Mouse (Mus musculus) 3T3-L1 (cell line): ENCODE data around the gene Upp2.
A peak's percentile ranks its signal among the peaks of the same experiment; 100 is the strongest.

Experiments used
- DNase-seq: peaks from one replicate; pipeline ENCODE4 v3.0.0-alpha.2; 2015; ENCODE audit warnings: low read depth, low spot score

The Upp2 gene

DNA sequence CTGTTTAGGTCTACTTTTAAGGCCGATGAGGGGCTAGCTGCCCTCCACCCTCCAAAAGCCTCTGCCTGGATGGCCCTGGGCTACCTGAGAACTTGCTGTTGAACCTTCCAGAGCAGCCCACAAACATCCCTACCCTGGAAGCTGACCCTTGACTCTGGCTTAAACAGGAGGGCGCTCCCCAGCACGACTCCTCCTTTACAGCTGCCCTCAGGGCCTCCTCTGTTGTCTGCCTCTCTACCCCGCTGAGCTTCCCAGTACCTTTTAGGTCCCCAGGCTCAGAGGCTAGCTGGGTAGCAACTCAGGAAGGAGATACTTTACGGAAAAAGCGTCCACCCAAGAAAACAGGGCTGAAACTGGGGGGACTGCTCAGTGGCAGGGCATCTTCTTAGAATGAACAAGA is 15.2 kb upstream of the Upp2 start:
- no peak for DNase-seq

DNA sequence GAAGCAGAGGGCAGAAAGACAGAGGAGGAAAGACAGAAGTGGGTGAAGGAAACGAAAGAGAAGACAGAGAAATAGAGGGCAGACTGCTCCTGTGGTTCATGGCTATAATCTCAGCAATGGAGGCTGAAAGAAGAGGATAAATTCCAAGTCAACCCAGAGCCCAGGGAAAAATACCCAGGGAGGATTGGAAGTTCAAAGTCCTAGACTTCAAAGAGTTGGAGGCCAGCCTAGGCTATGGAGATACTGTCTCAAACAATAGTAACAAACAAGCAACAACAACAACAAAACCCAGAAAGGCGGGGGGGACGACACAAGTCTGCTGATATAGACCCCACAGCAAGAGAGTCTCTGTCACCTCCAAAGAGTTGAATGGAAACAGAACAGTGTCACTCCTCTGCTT is 14.8 kb upstream of the Upp2 start:
- DNase-seq = no peak

DNA sequence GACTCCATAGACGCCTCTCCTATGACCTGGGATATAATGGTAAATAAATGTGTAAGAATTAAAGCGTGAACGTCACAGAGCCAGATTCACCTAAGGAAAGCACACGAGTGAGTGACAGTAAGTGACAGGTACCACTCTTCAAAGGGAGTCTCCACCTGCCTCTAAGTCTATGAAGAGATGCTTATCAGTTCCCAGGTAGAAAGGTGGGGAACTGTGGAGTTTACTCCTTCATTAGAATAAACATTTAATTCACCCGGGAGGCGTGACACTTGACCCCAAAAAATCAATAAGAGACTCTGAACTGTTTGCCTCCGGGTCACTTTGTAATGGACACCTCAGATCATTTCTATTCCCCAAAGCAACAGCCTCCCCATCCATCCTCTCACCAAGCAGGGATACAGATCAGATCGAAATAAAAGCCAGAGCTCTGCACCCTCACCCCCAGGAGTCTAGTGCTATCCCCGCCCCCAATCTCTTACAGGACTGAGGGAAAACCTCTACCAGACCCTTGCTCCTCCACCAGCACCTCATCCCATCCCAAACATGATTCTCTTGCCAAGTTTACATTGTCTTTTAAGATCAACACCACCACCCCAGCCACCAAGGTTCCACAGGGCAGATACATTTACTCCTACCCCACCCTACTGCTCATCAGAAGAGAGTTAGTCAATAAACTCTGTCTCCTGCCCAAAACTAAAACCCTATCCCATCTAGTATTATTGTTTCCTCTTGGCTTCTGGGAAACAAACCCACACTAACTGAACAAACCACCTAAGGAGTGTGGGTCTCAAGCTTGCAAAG is 9.9 kb upstream of the Upp2 start:
- no peak for DNase-seq

DNA sequence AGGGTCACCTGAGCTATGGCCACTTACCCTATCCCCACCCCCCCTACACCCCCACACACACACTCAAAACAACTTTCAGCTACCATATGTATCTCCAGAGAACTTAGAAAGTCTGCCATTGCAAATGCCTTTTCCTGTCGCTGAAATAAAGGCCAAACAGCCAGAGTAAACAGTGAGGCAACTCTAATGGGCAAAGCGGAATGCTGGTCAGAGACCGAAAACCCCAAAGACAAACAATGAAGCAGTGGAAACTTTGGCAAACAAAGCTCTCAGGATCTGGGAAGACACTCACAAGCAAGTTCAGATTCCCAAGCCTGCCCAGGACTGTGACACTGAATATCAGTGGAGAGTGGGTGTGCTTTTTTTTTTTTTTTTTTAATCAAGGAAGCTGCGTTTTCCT is 5.0 kb upstream of the Upp2 start:
- DNase-seq = peak; percentile 45

DNA sequence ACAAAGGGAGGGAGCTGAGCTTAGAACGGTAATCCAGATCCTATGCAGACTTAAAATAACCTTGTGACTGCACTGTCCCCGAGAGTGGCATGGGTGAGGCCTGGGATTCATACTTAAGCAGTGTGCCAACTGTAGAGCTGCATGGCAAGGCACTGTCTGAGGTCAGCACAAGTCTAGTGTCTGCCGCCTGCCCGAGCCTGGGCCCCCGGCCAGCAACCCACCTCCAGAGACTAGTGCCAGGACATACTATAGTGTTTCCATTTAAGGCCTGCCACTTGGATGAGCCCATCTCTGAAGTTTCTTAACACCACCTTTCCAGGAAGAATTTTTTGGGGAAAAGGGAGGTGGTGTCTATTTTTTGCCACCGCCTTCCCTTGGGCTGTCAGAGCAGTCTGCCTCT is 1.8 kb upstream of the Upp2 start:
- DNase-seq = peak; percentile 28

DNA sequence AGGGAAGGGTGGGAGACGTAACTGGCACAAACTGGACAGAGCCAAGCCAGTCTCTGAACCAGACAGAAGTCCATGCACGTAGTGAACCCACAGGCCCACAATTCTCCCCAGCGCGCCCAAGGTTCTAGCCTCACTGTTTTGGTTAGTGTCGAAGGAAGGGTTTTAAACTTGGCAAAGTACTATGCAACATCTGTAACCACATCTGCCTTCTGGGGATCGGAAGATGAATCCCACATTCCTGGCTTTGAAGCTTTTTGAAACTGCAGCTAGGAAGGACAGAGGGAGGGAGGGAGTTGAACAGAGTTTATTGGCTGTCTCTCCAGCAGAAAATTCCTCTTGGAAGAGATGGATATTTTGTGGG is 1.1 kb upstream of the Upp2 start:
- peak; percentile 83 for DNase-seq

DNA sequence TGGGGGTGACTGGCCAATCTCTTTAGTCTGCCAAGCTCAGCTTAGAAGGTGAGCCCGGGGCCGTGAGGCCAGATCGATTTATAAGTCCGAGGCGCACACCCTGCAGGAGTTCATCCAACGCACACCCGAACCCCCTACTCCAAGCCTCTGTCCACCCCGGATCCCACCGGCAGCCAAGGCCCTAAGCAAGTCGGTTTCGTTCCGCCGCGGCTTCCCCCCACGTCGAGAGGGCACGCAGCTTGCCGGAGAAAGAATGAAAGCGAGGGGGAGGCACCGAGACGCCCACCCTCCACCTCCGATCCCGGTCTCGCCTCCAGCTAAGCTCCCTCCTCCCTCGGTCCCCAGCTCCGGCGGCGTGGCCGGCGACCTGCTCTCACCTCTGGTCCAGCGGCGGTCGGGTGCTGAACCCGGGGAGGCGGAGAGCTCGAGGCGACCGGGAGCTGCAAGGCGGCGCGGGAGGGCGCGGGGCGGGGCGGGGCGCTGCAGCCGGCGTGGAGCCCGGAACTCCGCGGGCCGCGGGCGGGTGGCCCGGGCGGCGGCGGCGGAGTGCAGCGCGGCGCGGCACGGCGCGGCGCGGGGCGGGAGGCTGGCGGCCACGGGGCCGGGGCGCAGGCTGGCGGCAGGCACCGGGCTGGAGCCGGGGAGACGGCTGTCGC is 560 bp upstream of the Upp2 start:
- peak; percentile 58 for DNase-seq

DNA sequence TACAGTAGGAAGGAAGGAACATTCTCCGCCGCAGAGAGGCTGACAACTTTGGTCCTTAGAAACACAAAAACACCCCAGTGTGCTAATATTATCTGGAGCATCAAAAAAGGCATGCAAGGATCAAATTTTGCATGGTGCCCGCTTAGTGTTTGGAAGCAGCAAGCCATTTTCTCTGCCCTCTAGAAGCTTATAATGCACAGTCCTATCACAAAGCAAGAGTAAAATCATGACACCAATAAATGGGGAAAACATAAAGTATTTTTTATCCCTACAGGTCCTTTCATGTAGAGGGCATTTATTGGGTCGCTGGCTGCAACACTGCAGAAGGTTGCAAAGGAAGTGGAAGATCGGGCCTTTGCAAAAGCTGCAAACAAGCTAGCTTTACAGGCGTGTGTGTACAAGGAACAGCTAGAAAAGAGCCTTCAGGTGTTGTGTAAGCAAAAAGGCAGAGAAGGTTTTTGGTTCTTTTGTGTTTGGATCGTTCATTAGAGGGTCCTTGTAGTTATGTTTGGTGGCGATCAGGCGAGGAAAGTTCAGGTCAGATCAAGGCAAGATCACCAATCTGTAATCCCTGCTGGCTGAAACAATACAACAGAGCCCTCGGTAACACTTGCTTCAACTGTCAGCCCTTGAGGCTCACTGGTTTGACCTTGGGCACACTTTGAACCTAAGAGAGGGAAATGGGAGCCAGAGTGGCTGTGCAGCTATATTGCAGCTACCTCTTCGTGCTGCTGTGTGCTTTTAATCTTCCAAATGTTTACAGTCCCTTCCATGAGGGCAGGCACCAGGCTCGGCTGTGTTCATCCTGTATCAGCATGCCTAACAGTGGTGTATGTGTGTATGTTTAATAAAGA is 995 bp downstream of the Upp2 start:
- peak; percentile 30 for DNase-seq

DNA sequence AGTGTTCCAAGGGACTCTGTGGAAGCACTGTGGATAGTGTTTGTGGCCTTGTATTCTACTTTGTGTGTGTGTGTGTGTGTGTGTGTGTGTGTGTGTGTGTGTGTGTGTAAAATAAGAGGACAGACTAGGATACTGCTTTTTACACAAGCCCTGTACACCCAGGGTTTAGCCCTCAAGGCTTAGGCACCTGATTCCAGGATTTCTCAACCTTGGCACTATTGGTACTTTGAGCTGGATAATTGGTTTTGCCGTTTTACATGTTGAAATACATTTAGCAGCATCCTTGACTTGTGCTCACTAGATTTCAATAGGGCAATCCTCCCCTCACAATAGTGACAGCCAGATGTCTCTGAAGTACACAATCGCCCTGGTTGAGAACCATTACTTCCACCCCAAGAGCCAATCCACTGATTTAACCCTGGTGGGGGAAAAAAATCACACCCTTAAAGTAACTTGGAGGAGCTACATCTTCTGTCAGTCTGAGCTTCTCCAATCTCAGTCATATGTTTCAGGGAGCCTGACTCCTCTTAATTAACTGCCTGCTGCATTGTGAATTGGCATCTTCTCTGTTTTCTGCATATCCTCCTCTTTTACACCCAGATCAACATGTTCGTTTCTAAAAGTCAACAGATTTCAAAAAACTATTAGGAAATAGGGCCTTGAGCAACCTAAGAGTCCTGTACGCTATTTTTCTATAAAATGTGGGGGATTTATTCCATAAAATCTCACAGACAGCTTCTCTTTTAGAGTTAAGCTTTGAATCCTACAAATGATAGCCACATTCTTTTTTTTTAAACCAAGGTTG is 1.9 kb downstream of the Upp2 start:
- no peak for DNase-seq

DNA sequence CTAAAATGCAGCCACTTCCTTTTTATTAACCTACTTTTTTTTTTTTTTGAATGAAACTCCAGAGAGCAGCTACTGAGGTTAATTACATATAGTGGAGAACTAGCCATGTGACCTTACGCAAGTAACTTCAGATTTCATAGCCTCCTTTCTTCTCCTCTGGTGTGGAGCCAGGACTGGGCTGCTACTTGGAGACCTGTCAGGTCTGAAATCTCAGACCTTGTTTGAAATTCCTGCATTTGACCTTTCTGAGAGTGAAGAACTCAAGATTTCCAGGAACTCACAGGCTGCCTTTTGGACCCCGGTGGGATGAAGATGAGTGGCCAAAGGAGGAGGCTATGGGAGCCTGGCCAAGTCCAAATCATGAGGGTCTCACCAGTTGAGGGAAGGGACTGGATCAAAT is 7.1 kb downstream of the Upp2 start:
- no peak for DNase-seq

DNA sequence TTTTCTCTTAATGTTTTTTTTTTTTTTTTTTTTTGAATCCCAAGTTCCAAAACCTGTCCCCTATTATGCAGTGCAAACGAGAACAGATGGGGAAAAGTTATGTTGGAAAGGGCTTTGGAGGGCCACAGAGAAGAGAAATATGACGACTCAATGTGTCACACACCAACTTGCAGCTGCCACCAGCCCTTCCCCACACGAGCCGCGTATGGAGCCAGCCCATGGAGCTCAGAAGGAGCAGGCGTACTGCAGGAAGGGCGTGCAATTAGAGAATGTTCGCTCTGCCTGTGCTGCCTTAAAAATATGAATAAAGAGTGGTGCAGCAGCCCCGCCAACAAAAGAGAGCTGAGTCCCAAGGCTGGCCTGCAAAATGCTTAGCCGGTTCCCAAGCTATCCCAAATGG is 19.2 kb downstream of the Upp2 start:
- DNase-seq = no peak

DNA sequence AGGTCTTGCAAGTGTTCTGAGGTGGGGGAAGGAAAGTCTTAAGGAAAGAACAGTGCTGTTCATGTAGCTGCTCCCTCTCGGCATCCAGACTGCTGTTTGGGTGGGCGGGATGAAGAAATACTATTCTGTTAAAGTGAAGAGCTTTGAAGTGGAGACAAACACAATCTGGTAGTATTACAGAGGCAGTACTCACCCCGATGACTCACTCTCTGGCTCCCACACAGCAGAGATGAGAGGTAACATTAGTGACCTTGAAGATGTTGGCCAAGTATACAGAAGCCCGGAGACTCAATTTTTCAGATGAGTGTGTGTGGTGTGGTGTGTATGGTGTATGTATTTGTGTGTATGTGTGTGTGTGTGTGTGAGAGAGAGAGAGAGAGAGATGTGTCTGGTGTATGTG is 22.5 kb downstream of the Upp2 start:
- DNase-seq = peak; percentile 84

DNA sequence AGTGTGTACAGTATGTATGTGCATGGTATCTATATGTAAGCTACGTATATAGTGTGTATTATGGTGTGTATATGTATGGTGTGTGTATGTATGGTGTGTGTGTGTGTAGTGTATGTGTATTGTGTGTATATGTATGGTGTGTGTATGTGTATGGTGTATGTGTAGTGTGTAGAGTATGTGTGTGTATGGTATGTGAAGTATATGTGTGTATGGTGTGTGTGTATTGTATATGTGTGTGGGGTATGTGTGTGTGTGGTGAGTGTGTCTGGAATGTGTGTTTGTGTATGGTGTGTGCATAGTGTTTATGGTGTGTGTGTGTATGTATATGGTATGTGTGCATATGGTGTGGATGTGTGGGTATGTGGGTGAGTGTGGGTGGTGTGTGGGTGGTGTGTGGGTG is 23.0 kb downstream of the Upp2 start:
- DNase-seq = no peak

DNA sequence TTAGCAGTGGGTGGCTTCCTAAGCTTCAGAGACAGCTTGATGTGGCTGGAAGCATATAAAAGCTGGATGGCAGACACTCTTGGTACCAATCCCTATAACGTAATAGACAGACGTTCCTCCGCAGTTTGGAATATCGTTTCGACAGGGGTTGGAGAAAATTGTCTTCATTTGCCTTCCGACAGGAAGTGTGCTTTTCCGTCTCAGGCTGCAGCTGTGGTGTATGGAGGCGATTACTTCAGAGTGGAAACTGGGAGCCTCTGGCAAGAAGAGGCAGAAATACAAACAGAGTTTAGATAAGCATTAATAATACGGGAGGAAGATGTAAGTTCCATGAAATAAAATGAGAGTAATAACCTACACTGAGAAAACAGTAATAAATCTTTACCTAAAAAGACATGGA is 28.3 kb downstream of the Upp2 start:
- DNase-seq = no peak

DNA sequence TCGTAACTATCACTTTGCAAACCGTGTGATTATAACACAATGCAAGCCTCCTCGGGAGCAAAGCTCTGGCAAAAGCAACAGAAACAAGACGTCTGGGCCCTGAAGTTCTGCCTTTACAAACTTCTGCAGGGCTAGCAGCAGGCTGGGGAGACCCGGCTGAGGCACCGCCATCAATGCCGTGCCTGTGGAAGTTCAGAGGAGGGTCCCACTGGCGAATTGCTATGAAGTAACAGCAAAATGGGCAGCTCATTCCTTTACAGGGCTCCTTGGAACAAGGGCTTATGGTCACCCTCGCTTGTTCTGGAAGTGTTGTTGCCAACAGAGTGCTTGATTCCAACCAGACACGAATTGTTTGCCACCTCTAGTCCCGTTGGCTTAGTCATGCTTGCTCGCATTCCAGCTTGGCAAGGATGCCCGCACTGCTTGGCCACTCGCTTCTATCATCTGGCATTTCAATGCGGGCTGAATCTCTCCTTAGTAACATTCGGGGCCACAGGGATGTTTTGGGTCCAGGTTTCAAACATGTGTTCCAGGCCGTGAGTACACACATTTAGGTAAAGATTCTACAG is 29.8 kb downstream of the Upp2 start:
- no peak for DNase-seq

DNA sequence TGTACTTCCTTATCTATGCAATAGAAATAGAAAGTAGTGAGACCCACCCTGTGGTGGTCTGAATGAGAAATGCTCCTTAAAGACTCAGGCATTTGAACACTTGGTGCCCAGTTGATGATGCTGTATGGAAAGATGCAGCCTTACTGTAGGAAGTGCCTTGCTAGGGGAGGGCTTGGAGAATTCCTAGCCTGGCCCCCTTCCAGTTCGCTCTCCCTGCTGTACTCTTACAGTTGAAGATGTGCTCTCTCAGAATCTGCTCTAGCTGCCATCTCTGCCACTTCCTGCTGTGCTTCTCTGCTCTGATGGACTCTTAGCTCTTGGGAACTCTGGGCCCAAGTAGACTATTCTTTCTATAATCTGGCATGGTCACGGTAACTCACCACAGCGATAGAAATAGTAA is 30.5 kb downstream of the Upp2 start:
- no peak for DNase-seq

DNA sequence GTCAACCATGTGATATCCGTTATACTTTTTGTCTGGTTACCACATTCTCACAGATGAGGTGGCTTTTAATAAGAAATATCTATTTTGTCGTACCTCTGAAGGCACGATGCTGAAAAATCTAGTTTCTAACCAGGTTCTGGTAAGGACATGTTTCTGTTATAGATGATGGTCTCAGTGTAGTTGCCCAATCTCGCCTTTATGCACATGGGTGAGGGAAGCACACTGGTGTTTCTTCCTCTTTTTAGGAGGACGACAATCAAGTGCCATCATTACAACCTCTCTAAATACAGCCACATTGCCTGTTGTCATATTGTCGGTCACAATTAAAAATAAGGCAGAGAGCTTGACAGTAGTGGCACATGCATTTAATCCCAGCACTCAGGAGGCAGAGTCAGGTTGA is 32.5 kb downstream of the Upp2 start:
- no peak for DNase-seq

DNA sequence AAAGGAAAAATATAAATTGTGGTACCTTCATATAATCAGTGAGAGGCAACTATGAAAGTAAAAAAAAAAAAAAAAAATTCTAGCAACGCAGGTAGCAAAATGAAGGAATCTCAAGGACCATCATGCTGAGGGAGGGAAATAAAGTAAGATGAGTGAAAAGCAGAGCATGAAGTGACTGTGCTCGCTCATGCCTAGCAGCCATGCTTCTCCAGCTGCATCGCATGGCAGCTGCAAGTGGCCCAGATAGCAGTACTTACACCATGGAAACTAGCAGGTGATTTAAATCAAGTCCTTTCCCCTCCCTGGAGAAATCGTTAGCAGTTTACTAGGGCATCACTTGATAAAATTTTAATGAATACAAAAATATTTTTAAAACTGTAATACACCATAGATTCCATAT is 34.3 kb downstream of the Upp2 start:
- no peak for DNase-seq

DNA sequence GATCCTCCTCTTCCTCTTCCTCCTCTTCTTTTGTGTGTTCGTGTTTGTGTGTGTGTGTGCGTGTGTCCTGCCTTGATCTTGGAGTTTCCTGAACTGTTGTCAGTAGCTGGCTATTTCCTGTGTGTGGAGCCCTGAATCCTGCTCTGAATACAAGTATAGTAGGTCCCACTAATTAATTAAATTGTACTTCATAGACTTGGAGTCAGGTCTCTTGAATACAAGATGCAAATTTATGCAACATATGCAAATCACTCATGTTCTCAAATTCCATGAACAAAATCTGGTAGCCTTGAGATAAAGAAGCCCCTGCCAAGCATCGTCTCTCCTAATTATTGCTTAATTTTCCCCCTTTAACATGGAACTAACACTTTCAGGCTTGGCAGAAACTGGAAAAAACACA is 36.3 kb downstream of the Upp2 start:
- DNase-seq = no peak

DNA sequence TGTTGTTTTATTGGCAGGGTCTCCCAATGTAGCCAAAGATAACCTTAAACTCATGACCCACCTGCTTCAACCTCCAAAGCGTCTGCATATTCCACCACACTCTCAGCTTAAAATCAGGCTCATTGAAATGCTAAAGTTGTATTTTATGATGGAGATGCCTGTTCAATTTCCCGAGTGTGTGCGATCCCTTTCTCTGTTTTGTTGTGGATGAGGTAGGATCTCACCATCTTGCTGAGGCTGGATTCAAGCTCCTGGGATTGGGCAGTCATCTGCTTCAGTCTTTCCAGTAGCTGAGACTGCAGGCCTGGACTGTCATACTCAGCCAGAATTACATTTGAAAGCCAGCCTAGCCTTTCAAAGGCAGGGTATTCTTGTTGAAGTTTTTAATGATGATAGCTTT is 37.7 kb downstream of the Upp2 start:
- DNase-seq = no peak

DNA sequence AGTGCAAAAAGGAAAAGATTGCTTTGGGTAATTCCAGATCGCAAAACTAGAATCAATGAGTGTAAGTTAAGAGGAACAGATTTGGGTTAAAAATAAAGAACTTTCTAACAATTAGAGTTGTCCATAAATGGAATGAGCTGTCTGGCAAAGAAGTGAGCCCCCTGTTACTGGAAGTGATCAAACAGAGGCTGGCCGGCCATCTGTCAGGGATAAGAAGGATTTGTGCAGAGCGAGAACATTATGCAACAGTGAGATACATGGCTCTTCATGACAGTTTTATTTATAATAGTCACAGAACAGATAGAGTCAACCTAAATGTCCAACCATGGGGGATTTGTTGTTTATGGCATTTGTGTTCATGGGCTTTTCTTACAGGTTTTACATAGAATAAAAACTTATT is 46.6 kb downstream of the Upp2 start:
- DNase-seq = no peak

DNA sequence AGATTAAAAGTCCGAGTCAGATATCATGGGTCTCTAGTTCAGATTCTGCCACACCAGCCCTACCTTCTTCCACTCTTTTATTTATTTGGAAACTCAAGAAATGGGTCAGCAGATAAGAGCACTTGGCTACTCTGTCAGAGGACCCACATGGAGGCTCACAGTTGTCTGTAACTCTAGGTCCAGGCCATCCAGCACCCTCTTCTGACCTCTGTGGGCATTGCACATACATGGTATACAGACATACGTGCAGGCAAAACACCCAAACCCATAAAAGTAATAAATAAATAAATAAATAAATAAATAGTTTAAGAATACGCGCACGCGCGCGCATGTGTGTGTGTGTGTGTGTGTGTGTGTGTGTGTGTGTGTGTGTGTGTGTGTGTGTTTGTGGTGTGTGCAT is 47.8 kb downstream of the Upp2 start:
- peak; percentile 14 for DNase-seq
